Mouse (Mus musculus): ENCODE measurements around the gene Pou3f1.

DNA sequence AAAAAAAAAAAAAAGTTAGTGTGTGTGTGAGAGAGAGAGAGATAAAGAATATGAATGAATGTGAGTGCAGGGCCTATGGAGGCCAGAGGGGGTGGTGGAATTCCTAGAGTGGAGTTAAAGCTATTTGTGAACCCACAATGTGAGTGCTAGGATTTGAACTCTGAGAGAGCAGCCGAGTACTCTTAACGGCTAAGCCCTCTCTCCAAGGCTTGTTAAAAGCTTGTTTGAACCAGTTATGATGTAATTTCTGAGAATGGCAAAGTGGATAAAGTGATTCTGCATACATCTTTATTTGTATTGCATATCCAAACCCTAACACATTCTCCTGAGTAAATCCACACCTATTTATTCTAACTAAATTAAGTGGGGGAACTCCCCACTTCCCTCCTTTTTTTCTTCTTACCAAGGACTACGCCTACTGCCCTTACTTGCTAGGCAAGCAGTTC is 35.8 kb downstream of the Pou3f1 start:
- TF ChIP-seq EP300 (IDR thresholded peaks at IDR 0.05; ENCODE audit: low read depth) (no peak), CTCF (IDR thresholded peaks at IDR 0.05; ENCODE audit: low read depth) (no peak)

Data from liver, postnatal 0 days (tissue).